Mouse (Mus musculus): ENCODE results near the gene Mettl7a1. TPM values are rescaled to one million over a fixed set of nuclear protein-coding genes. Genes with fewer than 3 reads are reported as not detected.
"Not testable (repeated sequence)": the region's sequence is repeated elsewhere in the genome, so short reads cannot be mapped to it uniquely, and the experiment has no call there.

Gene Mettl7a1
- polyA plus RNA-seq, 1 experiment from 2014 or later: 3.4 TPM

DNA sequence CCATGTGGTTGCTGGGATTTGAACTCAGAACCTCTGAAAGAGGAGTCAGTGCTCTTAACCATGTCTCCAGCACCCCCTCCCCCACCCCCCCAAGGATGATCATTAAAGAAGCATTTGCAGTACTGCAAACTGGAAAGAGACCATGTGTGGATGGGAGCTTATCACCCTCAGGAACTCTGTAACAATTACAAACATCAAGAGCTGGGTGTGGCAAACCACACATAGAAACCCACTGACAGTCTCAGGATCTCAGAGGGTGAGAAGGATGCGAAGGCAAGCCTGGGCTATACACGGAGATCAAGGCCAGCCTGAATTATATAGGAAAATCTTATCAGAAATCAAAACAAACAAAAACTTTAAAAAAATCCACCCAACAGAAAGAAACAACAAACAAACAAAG is 2.3 kb downstream of the Mettl7a1 start:
- Histone ChIP-seq H3K4me2 (no peak overlapping the region), H3K9me3 (no peaks in the 10 kb centered on the region), H3K27ac (replicated peaks) (no peak overlapping the region), H3K36me3 (no peaks in the 10 kb centered on the region), H3K4me1 (replicated peaks) (peaks cover 14% of the 10 kb centered on the region), H3K27me3 (no peaks in the 10 kb centered on the region), H3K9ac (no peak overlapping the region), H3K4me3 (no peak overlapping the region)
- no peak for ATAC-seq (ENCODE audit: low FRiP score, low read depth)
- 87% methylated on average over 2 of the region's 2 CpGs for WGBS

DNA sequence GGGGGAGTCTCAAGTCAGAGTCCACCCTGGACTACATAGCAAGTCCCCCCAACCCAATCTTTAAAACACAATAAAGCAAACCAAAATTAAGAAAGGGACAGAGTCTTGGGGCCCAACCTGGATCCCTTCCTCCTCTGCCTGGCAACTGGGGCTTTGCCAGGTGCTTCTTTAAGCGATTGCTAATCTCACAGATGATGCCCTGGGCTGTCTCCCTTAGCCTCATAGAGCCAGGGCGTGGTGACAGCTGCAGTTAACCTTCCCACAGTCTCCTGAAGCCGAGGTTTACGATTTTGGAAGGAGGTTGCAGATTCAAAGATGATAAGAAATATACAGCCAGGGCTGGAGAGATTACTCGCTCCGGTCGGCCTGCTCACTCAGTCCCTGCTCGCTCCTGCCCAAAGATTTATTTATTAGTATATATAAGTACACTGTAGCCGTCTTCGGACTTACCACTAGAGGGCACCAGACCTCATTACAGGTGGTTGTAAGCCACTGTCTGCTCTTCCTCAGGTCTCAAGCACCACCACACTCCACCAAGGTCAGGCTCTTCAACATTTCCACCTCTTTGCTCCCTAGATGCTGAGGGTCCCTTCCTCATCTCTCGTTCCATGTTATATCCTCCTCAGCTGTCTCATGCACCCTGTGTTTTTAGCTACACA is 3.6 kb downstream of the Mettl7a1 start:
- H3K4me2 ChIP-seq; H3K9me3 ChIP-seq; ATAC-seq (ENCODE audit: low FRiP score, low read depth); H3K9ac ChIP-seq; H3K4me3 ChIP-seq; H3K36me3 ChIP-seq; H3K27ac ChIP-seq (replicated peaks); H3K27me3 ChIP-seq: not testable (repeated sequence)
- 51% methylated on average over 11 of the region's 11 CpGs for WGBS
- H3K4me1 ChIP-seq (replicated peaks): peaks cover 14% of the 10 kb centered on the region

- no peak overlapping the region for H3K27ac ChIP-seq (replicated peaks)
- no peak overlapping the region for H3K4me3 ChIP-seq
- no peaks in the 10 kb centered on the region for H3K9me3 ChIP-seq
- H3K27me3 ChIP-seq: no peaks in the 10 kb centered on the region
- 92% methylated on average over 2 of the region's 2 CpGs for WGBS
- no peaks in the 10 kb centered on the region for H3K4me1 ChIP-seq (replicated peaks)
- H3K36me3 ChIP-seq: no peaks in the 10 kb centered on the region
- H3K9ac ChIP-seq: no peak overlapping the region
- ATAC-seq (ENCODE audit: low FRiP score, low read depth): no peak
- no peak overlapping the region for H3K4me2 ChIP-seq
These were observed 8.4 kb downstream of the Mettl7a1 start for GRCm38 (mm10) chr15:100312346-100312745.

GRCm38 (mm10) chr15:100314448-100315145 is 10.7 kb downstream of the Mettl7a1 start:
- no peaks in the 10 kb centered on the region for H3K4me1 ChIP-seq (replicated peaks)
- H3K4me2 ChIP-seq: no peak overlapping the region
- no peaks in the 10 kb centered on the region for H3K27me3 ChIP-seq
- WGBS: 93% methylated on average over 5 of the region's 5 CpGs
- no peaks in the 10 kb centered on the region for H3K9me3 ChIP-seq
- no peak overlapping the region for H3K4me3 ChIP-seq
- no peak overlapping the region for H3K27ac ChIP-seq (replicated peaks)
- H3K36me3 ChIP-seq: no peaks in the 10 kb centered on the region
- ATAC-seq (ENCODE audit: low FRiP score, low read depth): no peak
- no peak overlapping the region for H3K9ac ChIP-seq

DNA sequence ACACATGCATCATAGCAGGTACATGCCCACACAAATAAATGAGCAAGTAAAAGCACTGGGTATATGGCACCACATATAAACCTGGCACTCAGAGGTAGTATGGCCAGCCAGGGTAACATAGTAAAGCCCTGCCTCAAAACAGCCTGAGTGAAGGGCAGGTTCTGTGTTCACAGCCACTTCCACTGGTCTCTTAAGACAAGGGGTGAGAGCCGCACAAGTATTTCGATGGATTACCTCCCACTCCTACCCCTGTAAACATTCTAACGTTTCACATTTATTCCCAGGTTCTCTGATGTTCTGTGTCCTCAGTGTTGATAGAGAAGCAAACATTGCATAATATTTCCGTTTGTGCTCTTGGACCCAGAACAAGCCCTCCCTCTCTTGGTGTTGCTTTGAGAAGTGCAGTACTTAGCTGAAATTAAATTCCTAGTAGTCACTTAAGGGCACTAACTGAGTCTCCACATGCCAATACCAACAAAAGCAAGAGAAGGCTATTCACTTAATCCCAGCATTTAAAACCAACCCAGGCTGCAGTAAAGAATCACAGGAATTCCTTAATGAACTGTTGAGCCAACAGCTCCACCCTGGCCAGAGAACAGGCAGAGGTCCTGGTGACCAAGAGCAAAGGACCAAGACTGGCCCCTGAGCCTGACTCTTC is 14.2 kb downstream of the Mettl7a1 start:
- not testable (repeated sequence) for H3K9me3 ChIP-seq; H3K4me2 ChIP-seq; H3K4me1 ChIP-seq (replicated peaks); H3K9ac ChIP-seq; H3K4me3 ChIP-seq; H3K27me3 ChIP-seq; H3K36me3 ChIP-seq; H3K27ac ChIP-seq (replicated peaks); ATAC-seq (ENCODE audit: low FRiP score, low read depth)
- WGBS: 86% methylated on average over 4 of the region's 4 CpGs

DNA sequence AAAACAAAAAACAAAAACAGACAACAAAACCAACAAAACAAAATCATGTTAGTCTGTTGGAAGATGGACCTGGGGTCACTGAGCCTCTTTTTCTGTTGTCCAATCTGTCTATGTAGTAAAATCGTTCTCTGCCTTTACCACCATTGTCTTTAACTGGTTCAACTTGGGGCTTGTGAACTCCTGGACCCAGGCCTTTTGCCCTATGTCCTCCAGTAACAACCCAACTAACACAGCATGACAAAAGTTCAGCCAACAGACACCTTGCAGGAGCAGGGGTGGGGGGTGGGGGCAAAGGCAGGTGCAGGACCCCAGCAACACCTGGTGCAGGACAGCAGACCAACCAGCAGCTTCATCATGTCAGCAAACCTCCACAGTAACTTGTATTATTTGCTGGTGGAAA is 15.9 kb downstream of the Mettl7a1 start:
- WGBS: 89% methylated on average over 1 of the region's 1 CpGs
- H3K9ac ChIP-seq: no peak overlapping the region

DNA sequence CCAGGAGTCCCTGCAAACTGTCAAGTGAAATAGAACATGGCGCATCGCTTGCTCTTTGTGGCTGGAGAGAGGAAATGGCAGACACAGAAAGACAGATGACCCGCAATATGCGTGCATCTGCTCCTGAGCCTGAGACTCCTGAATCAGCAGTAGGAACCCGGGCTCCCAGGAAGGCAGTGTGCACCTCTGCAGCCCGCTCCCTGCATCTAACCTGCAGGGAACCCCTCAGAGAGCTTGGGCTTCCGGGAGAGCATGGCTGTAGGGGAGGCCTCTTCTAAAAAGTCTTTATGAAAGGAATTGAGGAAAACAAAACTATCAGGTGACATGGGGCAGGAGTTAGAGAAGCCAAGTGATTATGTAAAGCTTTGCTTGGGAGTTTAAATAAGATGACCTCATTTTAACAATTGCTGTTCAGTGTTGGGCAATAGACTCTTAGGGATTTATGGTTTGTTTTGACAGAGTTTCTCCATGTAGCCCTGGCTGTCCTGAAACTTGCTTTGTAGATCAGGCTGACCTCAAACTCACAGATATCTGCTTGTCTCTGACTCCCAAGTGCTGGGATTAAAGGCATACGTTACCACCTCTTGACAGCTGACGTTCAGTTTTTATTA is 16.5 kb downstream of the Mettl7a1 start:
- no peak for ATAC-seq (ENCODE audit: low FRiP score, low read depth)
- WGBS: 79% methylated on average over 9 of the region's 9 CpGs
- H3K9me3 ChIP-seq: no peaks in the 10 kb centered on the region
- H3K4me1 ChIP-seq (replicated peaks): no peaks in the 10 kb centered on the region
- H3K9ac ChIP-seq: no peak overlapping the region
- H3K36me3 ChIP-seq: no peaks in the 10 kb centered on the region
- H3K4me3 ChIP-seq: no peak overlapping the region
- H3K27ac ChIP-seq (replicated peaks): no peak overlapping the region
- no peaks in the 10 kb centered on the region for H3K27me3 ChIP-seq
- H3K4me2 ChIP-seq: no peak overlapping the region

More for the DNA sequence above, 15.9 kb downstream of the Mettl7a1 start:
- H3K4me1 ChIP-seq (replicated peaks): no peaks in the 10 kb centered on the region
- ATAC-seq (ENCODE audit: low FRiP score, low read depth): no peak
- no peaks in the 10 kb centered on the region for H3K9me3 ChIP-seq
- H3K4me3 ChIP-seq: no peak overlapping the region
- H3K4me2 ChIP-seq: no peak overlapping the region
- no peaks in the 10 kb centered on the region for H3K36me3 ChIP-seq
- no peak overlapping the region for H3K27ac ChIP-seq (replicated peaks)
- H3K27me3 ChIP-seq: no peaks in the 10 kb centered on the region

GRCm38 (mm10) chr15:100321134-100321533 is 17.2 kb downstream of the Mettl7a1 start:
- H3K4me3 ChIP-seq: no peak overlapping the region
- H3K9me3 ChIP-seq: no peaks in the 10 kb centered on the region
- no peaks in the 10 kb centered on the region for H3K36me3 ChIP-seq
- ATAC-seq (ENCODE audit: low FRiP score, low read depth): no peak
- no peak overlapping the region for H3K27ac ChIP-seq (replicated peaks)
- H3K9ac ChIP-seq: no peak overlapping the region
- WGBS: 48% methylated on average over 5 of the region's 5 CpGs
- H3K4me1 ChIP-seq (replicated peaks): no peaks in the 10 kb centered on the region
- no peaks in the 10 kb centered on the region for H3K27me3 ChIP-seq
- no peak overlapping the region for H3K4me2 ChIP-seq

- no peak overlapping the region for H3K9ac ChIP-seq
- no peaks in the 10 kb centered on the region for H3K27me3 ChIP-seq
- ATAC-seq (ENCODE audit: low FRiP score, low read depth): no peak
- 75% methylated on average over 12 of the region's 12 CpGs for WGBS
- no peaks in the 10 kb centered on the region for H3K36me3 ChIP-seq
- no peaks in the 10 kb centered on the region for H3K9me3 ChIP-seq
- no peak overlapping the region for H3K4me2 ChIP-seq
- H3K27ac ChIP-seq (replicated peaks): no peak overlapping the region
- H3K4me1 ChIP-seq (replicated peaks): no peaks in the 10 kb centered on the region
- no peak overlapping the region for H3K4me3 ChIP-seq
These were observed 20.2 kb downstream of the Mettl7a1 start for GRCm38 (mm10) chr15:100324021-100324591.

GRCm38 (mm10) chr15:100325235-100325634 is 21.3 kb downstream of the Mettl7a1 start:
- H3K36me3 ChIP-seq: no peaks in the 10 kb centered on the region
- 89% methylated on average over 3 of the region's 3 CpGs for WGBS
- no peaks in the 10 kb centered on the region for H3K9me3 ChIP-seq
- no peaks in the 10 kb centered on the region for H3K27me3 ChIP-seq
- no peak overlapping the region for H3K4me3 ChIP-seq
- no peak overlapping the region for H3K27ac ChIP-seq (replicated peaks)
- no peak overlapping the region for H3K4me2 ChIP-seq
- no peaks in the 10 kb centered on the region for H3K4me1 ChIP-seq (replicated peaks)
- no peak overlapping the region for H3K9ac ChIP-seq
- no peak for ATAC-seq (ENCODE audit: low FRiP score, low read depth)

DNA sequence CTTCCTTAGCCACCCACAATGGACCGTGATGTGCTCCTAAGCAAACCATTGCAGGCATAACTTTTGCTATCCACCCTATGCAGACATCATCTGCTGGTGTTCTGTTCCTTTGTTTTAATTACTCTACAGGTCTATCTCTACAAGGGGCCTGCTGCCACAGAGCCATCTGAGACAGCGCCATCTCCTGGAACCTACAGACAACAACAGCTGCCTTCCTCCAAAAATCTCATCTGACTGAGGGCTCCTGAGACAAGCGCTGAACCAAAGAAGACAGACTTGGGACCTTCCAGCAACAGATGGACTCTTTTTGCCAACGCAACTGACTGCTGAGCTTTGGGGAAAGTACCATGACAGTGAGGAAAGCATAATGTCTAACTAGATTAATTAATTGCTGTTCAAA is 24.1 kb downstream of the Mettl7a1 start:
- H3K9me3 ChIP-seq; H3K27me3 ChIP-seq; H3K4me1 ChIP-seq (replicated peaks); H3K4me3 ChIP-seq; ATAC-seq (ENCODE audit: low FRiP score, low read depth); H3K36me3 ChIP-seq; H3K27ac ChIP-seq (replicated peaks); H3K9ac ChIP-seq; H3K4me2 ChIP-seq: not testable (repeated sequence)
- WGBS: 68% methylated on average over 4 of the region's 4 CpGs

DNA sequence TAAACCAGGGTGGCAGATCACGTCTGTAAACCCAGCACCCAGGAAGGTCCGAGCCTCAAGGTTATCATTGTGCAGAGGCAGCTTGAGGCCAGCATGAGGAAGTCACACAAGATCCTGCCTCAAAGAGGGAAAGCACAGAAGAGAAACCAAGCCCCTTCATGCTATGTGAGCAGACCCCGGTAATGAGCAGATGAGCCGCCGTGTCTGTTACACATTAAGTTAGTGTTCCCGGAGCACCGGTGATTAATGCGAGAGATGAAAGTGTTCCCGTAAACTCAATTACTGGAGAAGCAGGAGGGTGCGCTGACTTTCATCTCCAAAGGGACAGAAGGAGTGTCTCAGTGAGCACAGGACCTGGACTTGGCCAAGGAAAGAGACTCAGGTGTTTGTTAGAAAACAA is 25.4 kb downstream of the Mettl7a1 start:
- H3K36me3 ChIP-seq; H3K27me3 ChIP-seq; ATAC-seq (ENCODE audit: low FRiP score, low read depth); H3K4me2 ChIP-seq; H3K4me3 ChIP-seq; H3K9ac ChIP-seq; H3K27ac ChIP-seq (replicated peaks); H3K9me3 ChIP-seq; H3K4me1 ChIP-seq (replicated peaks): not testable (repeated sequence)
- WGBS: 36% methylated on average over 10 of the region's 10 CpGs

Data from hindbrain, embryonic 15.5 days (tissue).